Mouse (Mus musculus) limb, embryonic 12.5 days (tissue): ENCODE measurements around the gene Dgki. TPM values are rescaled to one million over a fixed set of nuclear protein-coding genes. Genes with fewer than 3 reads are reported as not detected.

Source experiments
- ATAC-seq: fragments of 200-750 bp; cut with Nextera tagmentation; 2 replicates; pipeline ENCODE4 v1.8.0; 2017; ENCODE audit warnings: low read depth, moderate TSS enrichment; ENCODE audit not compliant: insufficient number of reproducible peaks, insufficient read depth, low FRiP score, low TSS enrichment
- H3K27ac ChIP-seq: fragments of 300-500 bp; sonication (generic); 2 replicates; pipeline ENCODE4 v1.5.1; 2016; ENCODE audit warnings: mild to moderate bottlenecking, moderate library complexity
- H3K27me3 ChIP-seq: fragments of 300-500 bp; sonication (generic); 2 replicates; pipeline ENCODE4 v1.6.1; 2016; ENCODE audit warnings: mild to moderate bottlenecking, moderate library complexity
- H3K36me3 ChIP-seq: fragments of 300-500 bp; sonication (generic); 2 replicates; pipeline ENCODE4 v1.6.1; 2016; ENCODE audit warnings: mild to moderate bottlenecking, moderate library complexity
- H3K4me1 ChIP-seq: fragments of 300-500 bp; sonication (generic); replicated peaks from 2 replicates; pipeline ENCODE4 v1.6.1; 2016
- H3K4me2 ChIP-seq: fragments of 300-500 bp; sonication (generic); 2 replicates; pipeline ENCODE4 v1.6.1; 2016; ENCODE audit warnings: mild to moderate bottlenecking, moderate library complexity
- H3K4me3 ChIP-seq: fragments of 300-500 bp; sonication (generic); replicated peaks from 2 replicates; pipeline ENCODE4 v1.5.1; 2016; ENCODE audit warnings: mild to moderate bottlenecking
- H3K9ac ChIP-seq: fragments of 300-500 bp; sonication (generic); replicated peaks from 2 replicates; pipeline ENCODE4 v1.6.1; 2016; ENCODE audit warnings: mild to moderate bottlenecking, moderate library complexity
- H3K9me3 ChIP-seq: fragments of 300-500 bp; sonication (generic); 2 replicates; pipeline ENCODE4 v1.6.1; 2016; ENCODE audit warnings: mild to moderate bottlenecking, moderate library complexity
- WGBS: fragments of 180-500 bp; shearing (Covaris S2); methylation state at CpG from one replicate; pipeline ENCODE4 v1.1.7; 2016; 5-methylcytosine and 5-hydroxymethylcytosine counted together
- polyA plus RNA-seq: library from polyadenylated mRNA; unstranded; fragments of >200 nt; fragmentation: Nextera tagmentation; extraction: Ambion mirVana; gene quantifications from 2 replicates; pipeline ENCODE4 v1.2.1, GENCODE M21; 2016

Gene Dgki
- polyA plus RNA-seq, 1 experiment from 2014 or later = 1.0 TPM

- WGBS = 37% methylated on average over 3 of the region's 3 CpGs
- Histone ChIP-seq H3K4me3 (no peak overlapping the region), H3K27me3 (no peaks in the 10 kb centered on the region), H3K4me2 (no peak overlapping the region), H3K36me3 (peaks cover 26% of the 10 kb centered on the region), H3K4me1 (peaks cover 10% of the 10 kb centered on the region), H3K9ac (no peak overlapping the region), H3K27ac (no peak overlapping the region), H3K9me3 (no peaks in the 10 kb centered on the region)
- no peak for ATAC-seq
These were observed 502.8 kb downstream of the Dgki start for GRCm38 (mm10) chr6:36797066-36797655.

Other genes with a start within 250 kb of the Dgki start
- 26.4 and 30.7 TPM in 2 replicates for gene Creb3l2, start 142.0 kb upstream of the Dgki start, polyA plus RNA-seq
- not detected in 2 replicates for gene Akr1d1, start 230.0 kb upstream of the Dgki start, polyA plus RNA-seq